ENCODE assay signal across 9 mouse cellular contexts in genomic region chr2:136679280-136680221, GRCm38 (mm10). TPM values are rescaled to one million over a fixed set of nuclear protein-coding genes. Genes with fewer than 3 reads are reported as not detected.
DNase-seq lines count a peak whose midpoint lies in the region; ATAC-seq and TF ChIP-seq lines count a peak whose summit lies in the region.
"Had no signal": no experiment of that assay in that cellular context is flagged by ENCODE, and none has a peak within 500 bp of the region (broad histone marks: within the 10 kb centered on the region; RNA-seq: fewer than 3 reads in every experiment).

No protein-coding gene starts in this region.

- TF ChIP-seq CTCF in liver, postnatal 0 days (IDR thresholded peaks at IDR 0.05; ENCODE audit: low read depth) = no peak

- no peaks in the 10 kb centered on the region for H3K9me3 ChIP-seq in ES-E14 (ENCODE audit: control insufficient read depth, insufficient read depth, low read depth, low read length)
- H3K9me3 ChIP-seq in liver, postnatal 0 days (ENCODE audit: low read length) = no peaks in the 10 kb centered on the region

- H3K4me1 ChIP-seq in ES-E14 (ENCODE audit: control insufficient read depth in 2 of 2, insufficient read depth in 2 of 2, low read length in 2 of 2, poor library complexity in 1 of 2) = peaks cover 0 to 8% of the 10 kb centered on the region in 2 experiments; a peak in 2 of 4 replicates
- peaks cover 7% of the 10 kb centered on the region; the same call in 1 of the 2 replicates for H3K4me1 ChIP-seq in liver, postnatal 0 days (ENCODE audit: insufficient read depth)

- peak overlapping the region; percentile 96 for H3K27ac ChIP-seq in ES-E14 (ENCODE audit: insufficient read depth, low read depth, low read length, poor library complexity, severe bottlenecking)
- peak overlapping the region; percentile 81 for H3K27ac ChIP-seq in liver, postnatal 0 days (ENCODE audit: low read depth)

- WGBS in liver, postnatal 0 days (ENCODE audit: insufficient replicate concordance) = 2% methylated on average over 24 of the region's 24 CpGs

- H3K36me3 ChIP-seq in ES-E14 (ENCODE audit: control insufficient read depth, insufficient read depth, low read length, poor library complexity, severe bottlenecking) = no peaks in the 10 kb centered on the region
- no peaks in the 10 kb centered on the region for H3K36me3 ChIP-seq in liver, postnatal 0 days (replicated peaks; ENCODE audit: insufficient read depth, low read length)

- H3K27me3 ChIP-seq in liver, postnatal 0 days (ENCODE audit: insufficient read depth, low read length) = no peaks in the 10 kb centered on the region

- no peak for TF ChIP-seq EP300 in liver, postnatal 0 days (IDR thresholded peaks at IDR 0.05; ENCODE audit: low read depth)

- DNase-seq in ES-E14 (ENCODE audit: low read depth, low spot score) = peak; percentile 75
- DNase-seq in cerebellum, adult 9-10 months = peak; percentile 91
- peak; percentile 83 for DNase-seq in heart, postnatal 4 days
- DNase-seq in layer of hippocampus, adult 18-20 months (ENCODE audit: low spot score in 2 of 2) = peak; percentile 79 to 87
- peak; percentile 58 for DNase-seq in liver, postnatal 0 days
- DNase-seq in ovary, postnatal 10 days (ENCODE audit: low spot score) = peak; percentile 37
- DNase-seq in spleen, adult 12 weeks (ENCODE audit: low spot score) = no peak

- H3K4me3 ChIP-seq in ES-E14 (ENCODE audit: insufficient read depth in 1 of 2, low read depth in 1 of 2, low read length in 2 of 2, poor library complexity in 1 of 2, severe bottlenecking in 1 of 2) = peak overlapping the region; percentile 65 to 66
- peak overlapping the region; percentile 54 for H3K4me3 ChIP-seq in liver, postnatal 0 days (ENCODE audit: low read depth, low read length)

- in situ Hi-C loops in ES-E14 (cut with MboI; ENCODE audit: low sequenced_read_pairs in 2 of 2, unreplicated experiment in 2 of 2) = no loop called here

- H3K9ac ChIP-seq in ES-E14 (ENCODE audit: insufficient read depth, low read depth, low read length, poor library complexity, severe bottlenecking) = peak overlapping the region; percentile 77
- 0 out of 2 replicates have a peak overlapping the region, but pooled peaks have one; percentile 64 for H3K9ac ChIP-seq in liver, postnatal 0 days (replicated peaks)

- peak; percentile 83 for ATAC-seq in frontal cortex, adult (ENCODE audit: low TSS enrichment)
- peak; percentile 87 for ATAC-seq in liver, postnatal 0 days

- peak overlapping the region; percentile 79 for H3K4me2 ChIP-seq in liver, postnatal 0 days (ENCODE audit: low read depth, low read length)

TF ChIP-seq in ES-E14, 5 proteins besides CTCF, POLR2A, EP300 and RAD21:
- TF ChIP-seq MAFK (IDR thresholded peaks at IDR 0.05; ENCODE audit: insufficient read depth, low read depth, low read length) (peak; percentile 91), CHD2 (IDR thresholded peaks at IDR 0.05; ENCODE audit: low read depth, low read length) (peak; percentile 52; the same call in 1 of the 2 replicates), ZC3H11A (IDR thresholded peaks at IDR 0.05; ENCODE audit: borderline replicate concordance, low read depth, low read length) (no peak)

RNA-seq across cellular contexts. Expression of gene Snap25, which starts 33.7 kb away (rescaled TPM):
- 0.13 and 0.21 TPM in 2 replicates for total RNA-seq in ES-E14 (2012; rRNA removed)
- under 1 TPM in 1 of 2 experiments, not detected in 1; 0.36 TPM for total RNA-seq in heart, postnatal 4 days (2021)
- total RNA-seq in layer of hippocampus, adult 18-20 months (2021) = 1,000 to 10,000 TPM; 2,247 to 2,276 TPM
- 0.11 TPM in 1 of 2 replicates, not detected in the other for polyA plus RNA-seq in liver, postnatal 0 days (2015; fragmentation: Nextera tagmentation; extraction: Ambion mirVana)
- polyA plus RNA-seq: Patski had no signal

Comparison
In these comparisons a context has a peak if more than half of its experiments do, and no peak if none do; other contexts are left out.
1. RNA of gene Snap25, which starts 33.7 kb away (total RNA-seq): 2,247 to 2,276 TPM in layer of hippocampus, adult 18-20 months; 0.36 TPM in heart, postnatal 4 days and 0.13 to 0.21 TPM in ES-E14; every median in the first group is over 1,000 times any median in the second.